Mouse (Mus musculus): ENCODE measurements around the gene Spdya.
"Not testable (repeated sequence)": the region's sequence is repeated elsewhere in the genome, so short reads cannot be mapped to it uniquely, and the experiment has no call there.

Gene Spdya

GRCm38 (mm10) chr17:71551757-71552451 lies at the start of gene Spdya:
Spdya (plus strand) TSS chr17:71552061.
- peak; percentile 88 to 94 for DNase-seq

GRCm38 (mm10) chr17:71506832-71507231 lies 45.0 kb upstream of the Spdya start:
- DNase-seq, result no peak

GRCm38 (mm10) chr17:71510297-71510696 lies 41.6 kb upstream of the Spdya start:
- no peak for DNase-seq

- no peak for DNase-seq
Measured at GRCm38 (mm10) chr17:71526302-71526708, 25.6 kb upstream of the Spdya start.

GRCm38 (mm10) chr17:71526711-71527564 lies 24.9 kb upstream of the Spdya start, which contains the start of gene Ndc80:
Ndc80 (minus strand) TSS chr17:71526857.
- peak; percentile 94 to 97 for DNase-seq

- no peak for DNase-seq
Measured at GRCm38 (mm10) chr17:71528042-71528441, 23.8 kb upstream of the Spdya start.

- not testable (repeated sequence) for DNase-seq
Measured at GRCm38 (mm10) chr17:71535595-71535994, 16.3 kb upstream of the Spdya start.

- no peak for DNase-seq
Measured at GRCm38 (mm10) chr17:71537164-71537563, 14.7 kb upstream of the Spdya start.

- DNase-seq, result peak; percentile 8 to 19
Measured at GRCm38 (mm10) chr17:71548586-71548985, 3.3 kb upstream of the Spdya start.

GRCm38 (mm10) chr17:71551350-71551749 lies 511 bp upstream of the Spdya start:
- no peak for DNase-seq

- peak; percentile 1 to 19 for DNase-seq
Measured at GRCm38 (mm10) chr17:71552901-71553300, 1.0 kb downstream of the Spdya start.

- peak; percentile 19 to 60 for DNase-seq
Measured at GRCm38 (mm10) chr17:71561631-71562030, 9.8 kb downstream of the Spdya start.

- DNase-seq, result no peak
Measured at GRCm38 (mm10) chr17:71579176-71579705, 27.4 kb downstream of the Spdya start.

- peak in 1 of 2 experiments; percentile 8 for DNase-seq
Measured at GRCm38 (mm10) chr17:71597881-71598658, 46.2 kb downstream of the Spdya start.

- peak; percentile 93 to 95 for DNase-seq
Measured at GRCm38 (mm10) chr17:71598659-71599554, 47.0 kb downstream of the Spdya start.

GRCm38 (mm10) chr17:71615638-71616318 lies 63.9 kb downstream of the Spdya start, which contains the start of gene Wdr43:
Wdr43 (plus strand) TSS chr17:71615895.
- peak; percentile 98 for DNase-seq

- DNase-seq, result peak in 1 of 2 experiments; percentile 17
Measured at GRCm38 (mm10) chr17:71616319-71617032, 64.6 kb downstream of the Spdya start.

GRCm38 (mm10) chr17:71617033-71617362 lies 65.1 kb downstream of the Spdya start:
- peak in 1 of 2 experiments; percentile 18 for DNase-seq

- no peak for DNase-seq
Measured at GRCm38 (mm10) chr17:71617974-71618373, 66.1 kb downstream of the Spdya start.

GRCm38 (mm10) chr17:71631806-71632205 lies 79.9 kb downstream of the Spdya start:
- DNase-seq, result no peak

Measured in kidney, postnatal 36 days (tissue).